Mouse (Mus musculus): ENCODE measurements around the gene Auh. TPM values are rescaled to one million over a fixed set of nuclear protein-coding genes. Genes with fewer than 3 reads are reported as not detected.

The Auh gene
- polyA plus RNA-seq (2012; rRNA removed), result 142 and 146 TPM in 2 replicates

GRCm38 (mm10) chr13:52929209-52930171 is at the start of gene Auh:
Gene Auh (minus strand): TSS chr13:52929681.
- TF ChIP-seq POLR2A (IDR thresholded peaks at IDR 0.05; ENCODE audit: borderline replicate concordance, insufficient read depth, low read length) (peak; percentile 53; the same call in 1 of the 2 replicates), CTCF (IDR thresholded peaks at IDR 0.05; ENCODE audit: borderline replicate concordance, insufficient read depth, low read depth, low read length) (no peak)
- Histone ChIP-seq H3K27ac (ENCODE audit: insufficient read depth, low read length) (peak within 1 kb of the TSS; percentile 60), H3K27me3 (ENCODE audit: control insufficient read depth, insufficient read depth, low read length) (no peaks in the 10 kb centered on the region), H3K4me1 (ENCODE audit: control insufficient read depth, insufficient read depth, low read length) (peaks cover 7% of the 10 kb centered on the region; the same call in 1 of the 2 replicates), H3K4me3 (replicated peaks; ENCODE audit: insufficient read depth, low read depth, low read length) (peak within 1 kb of the TSS; percentile 99)
- under 1% methylated on average over 58 of the region's 63 CpGs for WGBS
- peak; percentile 84 to 87 for DNase-seq

- Histone ChIP-seq H3K4me3 (replicated peaks; ENCODE audit: insufficient read depth, low read depth, low read length) (peak overlapping the region; percentile 56), H3K4me1 (ENCODE audit: control insufficient read depth, insufficient read depth, low read length) (peaks cover 7% of the 10 kb centered on the region; the same call in 1 of the 2 replicates), H3K27me3 (ENCODE audit: control insufficient read depth, insufficient read depth, low read length) (no peaks in the 10 kb centered on the region), H3K27ac (ENCODE audit: insufficient read depth, low read length) (peak overlapping the region; percentile 62; the same call in 1 of the 2 replicates)
- 1% methylated on average over 64 of the region's 64 CpGs for WGBS
- DNase-seq, result peak; percentile 43 to 58
- TF ChIP-seq CTCF (IDR thresholded peaks at IDR 0.05; ENCODE audit: borderline replicate concordance, insufficient read depth, low read depth, low read length) (no peak), POLR2A (IDR thresholded peaks at IDR 0.05; ENCODE audit: borderline replicate concordance, insufficient read depth, low read length) (no peak)
Measured at GRCm38 (mm10) chr13:52978321-52978981, 49.0 kb upstream of the Auh start.

- WGBS, result 34% methylated on average over 4 of the region's 4 CpGs
- Histone ChIP-seq H3K4me3 (replicated peaks; ENCODE audit: insufficient read depth, low read depth, low read length) (no peak overlapping the region), H3K4me1 (ENCODE audit: control insufficient read depth, insufficient read depth, low read length) (peaks cover 10% of the 10 kb centered on the region; the same call in 1 of the 2 replicates), H3K27ac (ENCODE audit: insufficient read depth, low read length) (no peak overlapping the region), H3K27me3 (ENCODE audit: control insufficient read depth, insufficient read depth, low read length) (no peaks in the 10 kb centered on the region)
- no peak for TF ChIP-seq POLR2A (IDR thresholded peaks at IDR 0.05; ENCODE audit: borderline replicate concordance, insufficient read depth, low read length)
- no peak for TF ChIP-seq CTCF (IDR thresholded peaks at IDR 0.05; ENCODE audit: borderline replicate concordance, insufficient read depth, low read depth, low read length)
- no peak for DNase-seq
Measured at GRCm38 (mm10) chr13:52977757-52978156, 48.3 kb upstream of the Auh start.

DNA sequence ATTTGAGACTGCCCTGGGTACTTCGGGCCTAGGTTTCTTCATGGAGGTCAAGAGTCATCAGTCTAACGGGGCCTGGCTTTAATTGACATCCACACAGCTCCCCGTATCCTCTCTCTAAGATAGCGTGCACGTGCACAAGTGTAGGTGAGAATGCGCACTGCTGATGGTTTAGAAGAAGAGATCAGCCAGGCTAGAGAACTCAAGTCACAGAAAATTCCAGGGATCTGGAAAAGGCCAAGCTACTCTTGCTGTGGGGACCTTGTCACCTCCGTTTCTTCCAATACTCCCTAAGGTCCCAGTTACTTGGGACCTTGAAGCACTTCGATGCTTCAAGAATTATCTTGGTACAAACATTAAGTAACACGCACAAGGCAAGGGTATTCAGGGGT is 47.7 kb upstream of the Auh start:
- Histone ChIP-seq H3K27me3 (ENCODE audit: control insufficient read depth, insufficient read depth, low read length) (no peaks in the 10 kb centered on the region), H3K4me3 (replicated peaks; ENCODE audit: insufficient read depth, low read depth, low read length) (no peak overlapping the region), H3K4me1 (ENCODE audit: control insufficient read depth, insufficient read depth, low read length) (peaks cover 10% of the 10 kb centered on the region; the same call in 1 of the 2 replicates), H3K27ac (ENCODE audit: insufficient read depth, low read length) (no peak overlapping the region)
- DNase-seq, result no peak
- 93% methylated on average over 9 of the region's 9 CpGs for WGBS
- TF ChIP-seq POLR2A (IDR thresholded peaks at IDR 0.05; ENCODE audit: borderline replicate concordance, insufficient read depth, low read length) (no peak), CTCF (IDR thresholded peaks at IDR 0.05; ENCODE audit: borderline replicate concordance, insufficient read depth, low read depth, low read length) (no peak)

DNA sequence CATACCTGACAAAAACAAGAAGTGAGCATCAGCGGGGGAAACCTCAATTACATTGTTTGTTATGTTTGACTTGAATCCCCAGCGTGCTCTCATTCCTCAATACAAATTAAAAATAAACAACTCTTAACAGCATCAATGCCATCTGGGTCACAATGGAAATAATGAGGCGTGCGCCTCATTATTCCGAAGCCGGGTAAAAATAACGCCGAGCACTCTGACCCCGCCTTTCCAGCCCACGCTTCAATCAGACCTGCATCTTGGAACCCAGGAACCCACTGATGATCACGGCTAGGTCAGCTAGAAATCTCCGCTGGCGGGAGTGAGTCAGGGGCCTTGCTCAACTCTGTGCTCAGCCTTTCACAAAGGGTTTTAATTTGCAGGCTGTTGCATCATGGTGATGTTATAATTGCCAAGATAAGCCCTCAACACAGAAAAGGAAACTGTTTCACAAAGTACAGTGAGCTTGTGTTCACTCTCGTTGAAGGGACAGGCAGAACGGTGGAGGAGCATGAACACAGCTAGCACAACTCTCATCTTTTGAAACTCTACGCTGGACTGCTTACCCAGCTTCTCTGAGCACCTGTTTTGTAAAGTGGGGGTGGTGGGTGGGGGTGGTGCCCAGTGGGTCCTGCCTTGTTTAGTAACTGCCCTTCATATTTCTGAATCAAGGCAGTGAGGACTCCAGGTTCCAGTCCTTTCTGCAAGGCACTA is 47.2 kb upstream of the Auh start:
- peaks cover 11% of the 10 kb centered on the region; the same call in 1 of the 2 replicates for H3K4me1 ChIP-seq (ENCODE audit: control insufficient read depth, insufficient read depth, low read length)
- H3K27ac ChIP-seq (ENCODE audit: insufficient read depth, low read length), result no peak overlapping the region
- no peaks in the 10 kb centered on the region for H3K27me3 ChIP-seq (ENCODE audit: control insufficient read depth, insufficient read depth, low read length)
- 68% methylated on average over 16 of the region's 16 CpGs for WGBS
- no peak for TF ChIP-seq CTCF (IDR thresholded peaks at IDR 0.05; ENCODE audit: borderline replicate concordance, insufficient read depth, low read depth, low read length)
- TF ChIP-seq POLR2A (IDR thresholded peaks at IDR 0.05; ENCODE audit: borderline replicate concordance, insufficient read depth, low read length), result no peak
- H3K4me3 ChIP-seq (replicated peaks; ENCODE audit: insufficient read depth, low read depth, low read length), result no peak overlapping the region
- peak in 1 of 2 experiments; percentile 17 for DNase-seq

- DNase-seq, result no peak
- no peak overlapping the region for H3K4me3 ChIP-seq (replicated peaks; ENCODE audit: insufficient read depth, low read depth, low read length)
- H3K27ac ChIP-seq (ENCODE audit: insufficient read depth, low read length), result no peak overlapping the region
- H3K27me3 ChIP-seq (ENCODE audit: control insufficient read depth, insufficient read depth, low read length), result no peaks in the 10 kb centered on the region
- peaks cover 11% of the 10 kb centered on the region; the same call in 1 of the 2 replicates for H3K4me1 ChIP-seq (ENCODE audit: control insufficient read depth, insufficient read depth, low read length)
- TF ChIP-seq POLR2A (IDR thresholded peaks at IDR 0.05; ENCODE audit: borderline replicate concordance, insufficient read depth, low read length) (no peak), CTCF (IDR thresholded peaks at IDR 0.05; ENCODE audit: borderline replicate concordance, insufficient read depth, low read depth, low read length) (no peak)
- WGBS, result 72% methylated on average over 8 of the region's 8 CpGs
Measured at GRCm38 (mm10) chr13:52976130-52976509, 46.6 kb upstream of the Auh start.

DNA sequence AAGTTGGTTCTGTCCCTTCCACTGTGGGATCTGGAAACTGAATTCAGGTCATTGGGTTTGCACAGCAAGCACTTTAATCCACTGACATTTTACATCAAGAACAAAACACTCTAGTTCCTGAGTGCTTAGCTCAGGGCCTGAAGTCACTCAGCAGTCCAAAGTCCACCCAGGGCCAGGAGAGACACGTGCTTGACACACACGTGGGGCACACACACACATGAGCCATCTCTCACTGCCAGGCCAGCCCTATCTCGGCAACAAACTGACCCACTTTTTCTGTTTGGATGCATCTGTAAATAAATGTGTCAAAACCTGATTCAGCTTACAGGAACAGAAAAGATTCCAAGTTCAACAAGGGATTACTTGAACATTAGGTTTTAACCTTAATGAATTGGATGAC is 45.2 kb upstream of the Auh start:
- no peak overlapping the region for H3K4me3 ChIP-seq (replicated peaks; ENCODE audit: insufficient read depth, low read depth, low read length)
- 8% methylated on average over 3 of the region's 3 CpGs for WGBS
- H3K4me1 ChIP-seq (ENCODE audit: control insufficient read depth, insufficient read depth, low read length), result peaks cover 11% of the 10 kb centered on the region; the same call in 1 of the 2 replicates
- TF ChIP-seq CTCF (IDR thresholded peaks at IDR 0.05; ENCODE audit: borderline replicate concordance, insufficient read depth, low read depth, low read length) (no peak), POLR2A (IDR thresholded peaks at IDR 0.05; ENCODE audit: borderline replicate concordance, insufficient read depth, low read length) (no peak)
- peak; percentile 39 to 62 for DNase-seq
- H3K27me3 ChIP-seq (ENCODE audit: control insufficient read depth, insufficient read depth, low read length), result no peaks in the 10 kb centered on the region
- H3K27ac ChIP-seq (ENCODE audit: insufficient read depth, low read length), result no peak overlapping the region

All from cerebellum, adult 2 months (tissue).